Mouse (Mus musculus) MEL (cell line): ENCODE measurements around the gene Klhl23. TPM values are rescaled to one million over a fixed set of nuclear protein-coding genes. Genes with fewer than 3 reads are reported as not detected.

Source experiments
- DNase-seq: peaks from one replicate; pipeline ENCODE4 v3.0.0; 2011; ENCODE audit warnings: low read depth, low spot score
- H3K27ac ChIP-seq: 2 replicates; pipeline ENCODE4 v1.5.1; 2012; ENCODE audit warnings: low read depth, mild to moderate bottlenecking, control low read depth, low read length, moderate library complexity; ENCODE audit not compliant: control insufficient read depth
- H3K27me3 ChIP-seq, 2 experiments: fragments of 150-350 bp in 1 of 2; sonication (generic) in 1 of 2; 2 replicates each; pipeline ENCODE4 v1.6.1; 2012; ENCODE audit warnings: low read length in 2 of 2, mild to moderate bottlenecking in 2 of 2, improper control_type of control experiment in 1 of 2, moderate library complexity in 1 of 2; ENCODE audit not compliant: insufficient read depth in 2 of 2, control insufficient read depth in 1 of 2
- H3K36me3 ChIP-seq, 2 experiments: 2 replicates each; pipeline ENCODE4 v1.6.1; 2012 to 2014; ENCODE audit warnings: low read length in 2 of 2, improper control_type of control experiment in 1 of 2, inconsistent platforms in 1 of 2, mild to moderate bottlenecking in 1 of 2; ENCODE audit not compliant: insufficient read depth in 2 of 2, control insufficient read depth in 1 of 2
- H3K4me1 ChIP-seq, 2 experiments: fragments of 150-350 bp in 1 of 2; sonication (generic) in 1 of 2; 2 replicates each; pipeline ENCODE4 v1.6.1; 2012; ENCODE audit warnings: low read length in 2 of 2, improper control_type of control experiment in 1 of 2, mild to moderate bottlenecking in 1 of 2; ENCODE audit not compliant: insufficient read depth in 2 of 2, control insufficient read depth in 1 of 2
- H3K4me3 ChIP-seq, 2 experiments: fragments of 150-350 bp in 1 of 2; sonication (generic) in 1 of 2; 2 replicates each; pipeline ENCODE4 v1.5.1; 2012; ENCODE audit warnings: low read depth in 2 of 2, low read length in 2 of 2, mild to moderate bottlenecking in 2 of 2, moderate library complexity in 2 of 2, control low read depth in 1 of 2, improper control_type of control experiment in 1 of 2; ENCODE audit not compliant: control insufficient read depth in 1 of 2, insufficient read depth in 1 of 2
- H3K79me2 ChIP-seq: 2 replicates; pipeline ENCODE4 v1.6.1; 2012; ENCODE audit warnings: mild to moderate bottlenecking, low read length, moderate library complexity; ENCODE audit not compliant: control insufficient read depth, poor library complexity, insufficient read depth
- H3K9ac ChIP-seq: 2 replicates; pipeline ENCODE4 v1.6.1; 2012; ENCODE audit warnings: low read depth, mild to moderate bottlenecking, control low read depth, low read length, moderate library complexity; ENCODE audit not compliant: control insufficient read depth, poor library complexity, severe bottlenecking
- H3K9me3 ChIP-seq: fragments of 150-350 bp; sonication (generic); replicated peaks from 2 replicates; pipeline ENCODE4 v1.6.1; 2012; ENCODE audit warnings: mild to moderate bottlenecking, low read length, improper control_type of control experiment, moderate library complexity; ENCODE audit not compliant: insufficient read depth
- EP300 ChIP-seq, 2 experiments: IDR thresholded peaks; 2 replicates each; pipeline ENCODE4 v1.6.1; 2011; ENCODE audit warnings: improper control_type of control experiment in 2 of 2, low read length in 2 of 2, low read depth in 1 of 2, mild to moderate bottlenecking in 1 of 2
- ETS1 ChIP-seq: IDR thresholded peaks from 2 replicates; pipeline ENCODE4 v1.6.1; 2012; ENCODE audit warnings: low read depth, mild to moderate bottlenecking, inconsistent platforms, low read length, improper control_type of control experiment, moderate library complexity
- MAFK ChIP-seq: IDR thresholded peaks from 2 replicates; pipeline ENCODE4 v1.6.1; 2011; ENCODE audit warnings: low read depth, mild to moderate bottlenecking, low read length, improper control_type of control experiment, borderline replicate concordance
- MXI1 ChIP-seq: IDR thresholded peaks from 2 replicates; pipeline ENCODE4 v1.6.1; 2011; ENCODE audit warnings: mild to moderate bottlenecking, low read depth, low read length, improper control_type of control experiment
- MYC ChIP-seq: IDR thresholded peaks from 2 replicates; pipeline ENCODE4 v1.6.1; 2011; ENCODE audit warnings: low read depth, mild to moderate bottlenecking, low read length, improper control_type of control experiment, moderate library complexity
- NELFE ChIP-seq: IDR thresholded peaks from 2 replicates; pipeline ENCODE4 v1.6.1; 2011; ENCODE audit warnings: low read depth, low read length, improper control_type of control experiment
- NRF1 ChIP-seq: IDR thresholded peaks from 2 replicates; pipeline ENCODE4 v1.6.1; 2014; ENCODE audit warnings: low read depth, mild to moderate bottlenecking, inconsistent platforms, low read length, improper control_type of control experiment, moderate library complexity; ENCODE audit not compliant: poor library complexity, insufficient read depth, severe bottlenecking
- RAD21 ChIP-seq: IDR thresholded peaks from 2 replicates; pipeline ENCODE4 v1.6.1; 2011; ENCODE audit warnings: mild to moderate bottlenecking, low read depth, low read length, improper control_type of control experiment
- RCOR1 ChIP-seq: IDR thresholded peaks from 2 replicates; pipeline ENCODE4 v1.6.1; 2012; ENCODE audit warnings: low read depth, mild to moderate bottlenecking, inconsistent platforms, low read length, improper control_type of control experiment
- SIN3A ChIP-seq: IDR thresholded peaks from 2 replicates; pipeline ENCODE4 v1.6.1; 2012; ENCODE audit warnings: low read length, improper control_type of control experiment, inconsistent platforms
- TCF12 ChIP-seq: IDR thresholded peaks from 2 replicates; pipeline ENCODE4 v1.6.1; 2014; ENCODE audit warnings: low read depth, mild to moderate bottlenecking, inconsistent platforms, low read length, improper control_type of control experiment, moderate library complexity
- USF2 ChIP-seq, 2 experiments: IDR thresholded peaks; 2 replicates each; pipeline ENCODE4 v1.6.1; 2011 to 2012; ENCODE audit warnings: improper control_type of control experiment in 2 of 2, low read length in 2 of 2, borderline replicate concordance in 1 of 2, inconsistent platforms in 1 of 2, low read depth in 1 of 2, mild to moderate bottlenecking in 1 of 2; ENCODE audit not compliant: insufficient read depth in 1 of 2
- ZKSCAN1 ChIP-seq: IDR thresholded peaks from 2 replicates; pipeline ENCODE4 v1.6.1; 2012; ENCODE audit warnings: low read depth, mild to moderate bottlenecking, inconsistent platforms, low read length, improper control_type of control experiment, moderate library complexity
- ZMIZ1 ChIP-seq: IDR thresholded peaks from 2 replicates; pipeline ENCODE4 v1.6.1; 2012; ENCODE audit warnings: low read depth, mild to moderate bottlenecking, inconsistent platforms, low read length, improper control_type of control experiment, moderate library complexity
- ZNF384 ChIP-seq: IDR thresholded peaks from 2 replicates; pipeline ENCODE4 v1.6.1; 2012; ENCODE audit warnings: low read depth, mild to moderate bottlenecking, inconsistent platforms, low read length, improper control_type of control experiment
- polyA plus RNA-seq, 2 experiments: library from polyadenylated mRNA; stranded (reverse) in 1 of 2; unstranded in 1 of 2; fragments of >175 nt in 1 of 2; fragments of >200 nt in 1 of 2; gene quantifications; 2 replicates each; pipeline versions ENCODE4 v1.2.1 to v1.2.4; 2012; ENCODE audit warnings: low replicate concordance in 2 of 2, low read depth in 1 of 2; ENCODE audit not compliant: insufficient read length in 2 of 2, insufficient read depth in 1 of 2, missing spikeins in 1 of 2
- total RNA-seq: library from RNA; depleted of rRNA; stranded (reverse); fragments of 300-350 nt; gene quantifications from 2 replicates; pipeline ENCODE4 v1.2.3, GENCODE M21; 2012

The Klhl23 gene
- total and polyA plus RNA-seq, 3 experiments, result 24.8 to 238 (median 31.4) TPM

DNA sequence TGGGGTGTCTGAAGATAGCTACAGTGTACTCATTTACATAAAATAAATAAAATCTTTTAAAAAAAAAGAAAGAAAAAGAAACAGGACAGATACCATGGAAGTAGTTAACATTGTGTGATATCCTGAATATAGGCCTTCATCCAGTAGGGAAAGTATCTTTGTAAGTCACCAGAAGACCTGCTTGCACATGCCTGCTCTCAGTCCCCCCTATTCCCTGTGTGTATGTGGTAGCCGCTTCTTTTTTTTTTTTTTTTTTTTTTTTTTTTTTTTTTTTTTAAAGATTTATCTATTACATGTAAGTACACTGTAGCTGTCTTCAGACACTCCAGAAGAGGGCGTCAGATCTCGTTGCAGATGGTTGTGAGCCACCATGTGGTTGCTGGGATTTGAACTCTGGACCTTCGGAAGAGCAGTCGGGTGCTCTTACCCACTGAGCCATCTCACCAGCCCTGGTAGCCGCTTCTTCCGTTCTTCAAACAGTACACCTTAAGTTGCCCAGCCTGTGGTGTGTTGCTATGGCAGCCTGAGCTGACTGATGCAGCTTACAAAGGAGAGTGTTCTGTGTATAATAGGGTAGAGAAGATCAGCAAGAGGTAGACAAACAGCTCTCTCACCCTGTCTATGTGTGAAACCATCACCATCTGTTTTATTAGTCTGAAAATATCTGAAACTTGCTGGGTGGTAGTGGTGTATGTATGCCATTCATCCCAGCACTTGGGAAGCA lies 15.7 kb downstream of the Klhl23 start:
- Histone ChIP-seq H3K27me3 (no peaks in the 10 kb centered on the region), H3K27ac (no peak overlapping the region), H3K9me3 (no peaks in the 10 kb centered on the region), H3K4me1 (no peaks in the 10 kb centered on the region), H3K4me3 (no peak overlapping the region), H3K36me3 (no peaks in the 10 kb centered on the region; a peak in 1 of 4 replicates), H3K79me2 (no peaks in the 10 kb centered on the region), H3K9ac (no peak overlapping the region)
- no peak for DNase-seq
- TF ChIP-seq ZNF384 (peak; percentile 85), MYC (no peak)

DNA sequence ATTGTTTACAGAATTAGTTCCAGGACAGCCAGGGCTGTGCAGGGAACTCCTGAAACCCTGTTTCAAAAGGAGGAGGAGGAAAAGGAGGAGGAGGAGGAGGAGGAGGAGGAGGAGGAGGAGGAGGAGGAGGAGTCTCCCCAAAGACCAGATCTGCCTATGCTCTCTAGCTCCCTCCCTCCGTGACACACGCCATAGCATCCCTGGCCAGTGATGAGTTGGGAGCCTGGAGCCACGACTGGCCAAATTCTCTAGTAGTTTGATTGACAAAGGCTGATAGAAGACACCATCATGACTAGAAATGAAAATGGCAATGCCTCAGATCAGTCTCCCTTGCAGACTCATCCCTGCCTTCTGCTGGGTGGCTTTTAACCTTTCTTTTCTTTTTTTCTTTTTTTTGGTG lies 16.3 kb downstream of the Klhl23 start:
- TF ChIP-seq ZKSCAN1 (no peak), RAD21 (no peak), EP300 (IDR thresholded peaks at IDR 0.05; ENCODE audit: low read depth in 1 of 2, low read length in 2 of 2) (no peak), NRF1 (no peak), ETS1 (no peak), MAFK (no peak), ZMIZ1 (no peak), SIN3A (no peak), TCF12 (no peak), USF2 (IDR thresholded peaks at IDR 0.05; ENCODE audit: borderline replicate concordance in 1 of 2, insufficient read depth in 1 of 2, low read depth in 1 of 2, low read length in 2 of 2) (no peak), RCOR1 (no peak), NELFE (no peak), MYC (no peak), MXI1 (no peak)
- no peak for DNase-seq
- Histone ChIP-seq H3K9me3 (no peaks in the 10 kb centered on the region), H3K4me3 (no peak overlapping the region), H3K9ac (no peak overlapping the region), H3K27me3 (no peaks in the 10 kb centered on the region), H3K36me3 (no peaks in the 10 kb centered on the region; a peak in 1 of 4 replicates), H3K27ac (no peak overlapping the region), H3K4me1 (no peaks in the 10 kb centered on the region), H3K79me2 (no peaks in the 10 kb centered on the region)
